Mouse (Mus musculus): ENCODE data around the gene Krt80.

DNA sequence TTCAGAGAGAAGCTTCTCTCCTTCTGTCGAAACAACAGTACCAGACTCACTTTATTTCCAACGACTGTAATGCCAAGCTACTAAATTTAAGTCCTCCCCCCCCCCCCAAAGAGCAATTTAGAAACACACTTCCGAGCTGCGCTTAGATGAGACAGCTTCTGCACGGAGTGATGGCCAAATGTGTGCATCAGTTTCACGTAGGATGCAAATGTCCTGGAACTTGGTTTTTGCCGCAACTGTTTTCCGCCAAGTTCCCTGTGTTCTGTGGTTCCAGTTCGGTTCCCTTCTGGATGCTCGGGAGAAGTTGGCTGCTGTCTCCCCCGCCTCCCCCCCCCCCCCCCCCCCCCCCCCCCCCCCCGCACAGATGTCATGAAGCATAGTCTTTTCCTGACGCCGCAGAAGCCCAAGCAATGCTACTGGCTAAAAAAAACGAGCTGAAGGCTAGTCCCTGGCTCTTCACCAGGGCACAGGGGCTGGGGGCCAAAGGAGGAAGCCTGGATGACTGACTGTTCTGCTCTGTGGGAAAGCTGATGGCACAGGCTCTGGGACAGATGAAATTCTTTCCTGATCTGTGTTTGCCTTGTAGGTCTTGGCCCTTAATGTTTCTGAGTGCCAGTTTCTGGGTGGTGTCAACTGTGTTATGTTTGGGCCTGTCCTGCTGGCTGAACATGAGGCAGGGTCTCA lies 58.7 kb downstream of the Krt80 start:
- TF ChIP-seq EP300 (IDR thresholded peaks at IDR 0.05; ENCODE audit: insufficient read depth, low read depth, low read length) (no peak), CTCF (IDR thresholded peaks at IDR 0.05; ENCODE audit: low read depth, low read length) (no peak), POLR2A (IDR thresholded peaks at IDR 0.05; ENCODE audit: insufficient read depth, low read length) (no peak)
